Mouse (Mus musculus): Measurements from ENCODE around the gene Cysrt1.

Gene Cysrt1

DNA sequence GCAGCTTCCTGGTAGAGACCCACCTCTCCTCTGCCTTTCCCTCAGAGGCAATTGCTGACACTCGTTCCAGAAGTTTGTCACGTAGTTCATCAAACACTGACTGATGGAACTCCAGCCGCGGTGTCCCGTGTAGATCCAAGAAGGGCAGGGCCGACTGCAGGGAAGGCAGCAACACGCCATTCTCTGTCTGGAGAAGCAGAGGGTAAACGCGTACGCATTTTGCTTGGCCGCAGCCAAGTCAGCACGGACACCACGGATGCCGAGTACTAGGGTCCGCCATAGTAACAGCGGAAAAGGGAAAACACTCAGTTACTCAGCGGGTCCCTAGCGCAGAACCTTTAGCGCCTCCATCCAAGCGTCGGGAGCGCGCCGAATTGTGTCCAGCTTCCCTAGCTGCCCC, 31.6 kb downstream of the Cysrt1 start:
- no peak for DNase-seq (ENCODE audit: low read depth, low spot score)

- DNase-seq (ENCODE audit: low read depth, low spot score) = no peak
These were observed 34.7 kb downstream of the Cysrt1 start for GRCm38 (mm10) chr2:25207593-25207992.

- DNase-seq (ENCODE audit: low read depth, low spot score) = no peak
These were observed 38.5 kb downstream of the Cysrt1 start for GRCm38 (mm10) chr2:25203631-25204214.

DNA sequence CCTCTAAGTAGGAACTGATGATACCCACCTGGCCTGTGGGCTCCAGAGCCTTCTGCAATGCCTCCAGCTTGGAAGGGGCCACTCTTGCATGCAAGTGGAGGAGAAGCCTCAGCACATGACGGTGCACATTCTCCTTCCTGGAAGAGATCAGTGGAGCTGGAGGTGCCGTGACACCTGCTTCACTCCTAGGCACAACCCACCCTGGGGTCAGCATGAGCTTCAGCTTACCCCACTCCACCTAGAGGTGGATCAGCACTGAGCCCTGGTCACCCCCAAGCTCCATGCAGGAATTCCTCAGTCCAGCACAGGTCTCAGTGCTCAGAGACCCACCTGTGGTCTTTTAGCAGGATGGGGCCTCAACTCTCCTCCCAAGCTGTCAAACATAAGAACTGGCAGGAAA, 41.6 kb downstream of the Cysrt1 start:
- no peak for DNase-seq (ENCODE audit: low read depth, low spot score)

DNA sequence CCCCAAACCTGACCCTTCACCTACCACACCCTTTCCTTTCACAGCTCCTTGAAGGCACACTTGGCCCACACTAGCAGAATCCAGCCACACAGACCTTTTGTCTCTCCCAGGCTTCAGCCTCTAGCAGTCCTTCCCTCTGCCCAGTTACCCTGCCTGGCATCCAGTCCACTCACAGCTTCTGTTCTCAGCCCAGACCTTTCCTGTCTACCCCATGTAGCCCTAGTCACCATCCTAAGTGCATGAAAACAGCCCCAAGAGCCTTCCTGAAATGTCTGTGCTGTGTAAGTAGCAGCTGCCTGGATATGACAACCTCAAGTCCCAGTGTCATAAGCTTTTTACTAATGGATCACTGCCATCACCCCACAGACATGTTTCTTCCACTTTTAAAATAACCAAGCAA, 44.3 kb downstream of the Cysrt1 start:
- no peak for DNase-seq (ENCODE audit: low read depth, low spot score)

DNA sequence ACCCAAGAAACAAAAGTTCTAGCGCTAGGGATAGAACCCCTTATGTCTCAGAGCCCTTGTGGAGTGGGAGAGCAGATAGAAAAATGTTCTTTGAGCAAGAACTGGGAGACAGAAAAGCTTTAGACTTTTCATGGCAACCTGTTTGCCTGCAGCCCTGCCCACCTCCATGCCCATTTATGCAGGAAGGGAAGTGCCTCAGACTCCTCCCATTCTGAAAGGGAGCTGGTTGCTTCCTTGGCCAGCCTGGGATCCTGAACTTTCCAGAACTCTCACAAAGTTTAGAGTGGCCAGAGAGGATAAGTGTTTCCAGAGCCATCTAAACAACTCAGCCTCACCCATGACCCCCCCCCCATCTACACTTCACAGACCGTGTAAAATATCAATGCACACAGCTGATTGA, 45.1 kb downstream of the Cysrt1 start:
- DNase-seq (ENCODE audit: low read depth, low spot score) = peak; percentile 48

DNA sequence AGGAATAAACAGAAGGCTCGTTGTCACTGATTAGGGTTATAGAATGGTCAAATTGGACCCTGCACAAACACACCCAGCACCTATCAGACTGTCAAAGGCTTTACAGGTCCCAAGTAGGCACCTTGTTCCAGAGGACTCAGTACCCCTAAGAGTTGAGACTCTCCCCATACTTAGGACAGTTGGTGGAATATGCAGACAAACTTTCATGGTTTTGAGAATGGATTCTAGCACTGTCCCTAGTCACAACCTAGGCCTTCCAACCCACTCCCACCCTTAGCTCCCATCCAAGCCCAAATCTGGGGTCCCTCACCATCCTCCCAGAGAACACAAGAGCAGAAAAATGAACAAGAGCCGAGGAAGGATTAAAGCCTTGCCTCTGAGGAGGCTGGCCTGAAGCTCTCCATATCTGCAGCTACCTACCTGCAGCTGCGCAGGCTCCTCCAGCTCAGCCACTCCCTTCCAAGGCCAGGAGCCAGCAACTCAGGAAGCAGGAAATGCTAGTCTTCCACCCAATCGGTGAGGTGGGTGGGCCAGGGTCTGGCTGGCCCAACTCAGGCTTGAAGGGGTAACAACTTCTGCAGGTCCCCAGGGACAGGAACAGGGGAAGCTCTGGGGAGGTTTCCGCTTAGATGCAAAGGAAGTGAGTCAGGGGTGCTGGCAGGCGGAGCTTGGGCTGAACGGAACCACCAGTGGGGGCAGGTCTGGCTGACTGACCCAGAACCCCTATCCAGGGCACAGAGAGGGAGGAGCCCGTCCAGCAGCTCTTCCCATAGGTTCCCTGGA, 45.9 kb downstream of the Cysrt1 start, which contains the start of gene Tor4a:
Gene Tor4a (minus strand): TSS at position 715 of the 783 bp plus-strand sequence.
- peak; percentile 87 for DNase-seq (ENCODE audit: low read depth, low spot score)

DNA sequence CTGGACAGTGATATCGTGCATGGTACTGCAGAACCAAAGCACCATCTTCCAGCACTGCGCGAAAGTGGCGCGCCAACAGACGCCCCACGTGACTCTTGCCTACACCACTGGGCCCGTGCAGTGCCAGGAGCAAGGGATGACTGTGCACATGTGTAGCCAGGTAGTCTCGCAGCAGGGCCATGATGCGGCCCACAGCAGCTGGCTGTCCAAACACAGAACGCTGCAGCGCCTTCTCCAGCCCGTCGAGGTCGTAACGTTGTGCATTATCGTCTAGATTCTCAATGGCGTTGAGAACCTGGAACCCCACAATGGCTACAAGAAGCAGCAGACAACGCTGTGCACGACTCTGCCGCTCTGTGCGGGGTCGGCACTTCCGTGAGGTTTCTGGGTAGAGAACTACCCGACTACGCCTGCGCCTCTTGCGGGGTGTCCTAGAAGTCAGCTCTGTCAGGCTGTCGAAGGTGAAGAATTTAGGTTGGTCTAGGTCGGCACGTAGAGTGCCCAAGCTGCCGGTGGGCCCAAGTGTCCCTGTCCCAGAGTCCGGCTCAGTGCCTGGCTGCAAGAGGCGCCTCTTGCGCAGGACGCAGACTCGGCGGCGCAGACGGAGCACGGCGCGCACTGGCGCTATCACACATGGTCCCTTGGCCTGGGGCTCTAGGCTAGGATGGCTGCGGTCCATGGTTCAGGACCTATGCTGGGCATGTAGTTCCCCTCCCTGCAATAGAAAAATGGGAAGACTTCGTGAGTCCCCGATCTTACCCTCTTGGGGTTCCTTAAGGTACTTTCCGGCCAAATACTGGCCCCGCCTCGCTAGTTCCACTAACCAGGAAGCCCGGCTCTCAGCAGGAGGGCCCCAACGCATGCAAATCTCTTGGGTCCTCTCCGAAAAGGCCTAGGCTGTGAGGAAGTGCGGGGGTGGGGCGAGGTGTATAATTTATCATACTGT, 46.8 kb downstream of the Cysrt1 start:
- no peak for DNase-seq (ENCODE audit: low read depth, low spot score)

GRCm38 (mm10) chr2:25194486-25195171, 47.6 kb downstream of the Cysrt1 start:
- no peak for DNase-seq (ENCODE audit: low read depth, low spot score)

DNA sequence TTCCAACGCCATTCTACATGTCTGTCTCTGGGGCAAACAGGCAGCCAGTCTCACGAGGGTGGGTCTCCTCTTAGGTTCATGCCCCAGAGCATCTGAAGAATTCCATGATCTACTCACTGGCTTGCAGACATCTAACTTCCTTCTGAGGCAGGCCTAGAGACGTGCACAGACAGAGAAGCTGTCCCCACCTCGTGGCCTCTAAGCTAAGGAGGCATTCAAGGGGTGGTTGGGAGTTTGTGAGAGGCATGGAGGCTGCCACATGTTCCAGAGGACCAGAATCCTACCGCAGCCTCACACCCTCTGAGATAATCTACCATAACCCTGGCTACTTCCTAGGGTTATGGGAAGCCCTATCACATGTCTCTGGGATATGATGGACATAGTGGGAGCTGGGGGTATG, 48.2 kb downstream of the Cysrt1 start:
- no peak for DNase-seq (ENCODE audit: low read depth, low spot score)

DNA sequence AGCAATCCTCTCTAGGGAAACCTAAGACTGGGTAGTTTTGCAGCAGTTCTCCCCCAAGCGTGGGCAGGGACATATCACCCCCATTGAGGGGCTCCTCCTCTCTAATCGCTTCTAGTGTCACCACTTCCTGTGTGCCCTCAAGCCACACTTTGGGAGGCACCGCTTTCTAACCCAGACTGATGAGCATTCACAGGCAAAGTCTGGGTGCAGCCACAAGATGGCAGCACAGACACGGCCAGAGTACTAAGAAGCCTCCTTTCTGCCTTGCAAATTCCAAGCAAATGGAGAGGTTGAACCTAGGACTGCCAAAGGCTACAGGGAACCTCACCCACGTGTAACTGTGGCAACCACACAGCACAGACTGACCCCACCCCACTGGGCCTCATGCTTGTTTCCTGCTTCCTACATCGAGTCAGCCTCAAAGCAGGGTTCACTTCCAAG, 48.9 kb downstream of the Cysrt1 start:
- DNase-seq (ENCODE audit: low read depth, low spot score) = peak; percentile 95
